Mouse (Mus musculus): ENCODE results near the gene Ddx49.

DNA sequence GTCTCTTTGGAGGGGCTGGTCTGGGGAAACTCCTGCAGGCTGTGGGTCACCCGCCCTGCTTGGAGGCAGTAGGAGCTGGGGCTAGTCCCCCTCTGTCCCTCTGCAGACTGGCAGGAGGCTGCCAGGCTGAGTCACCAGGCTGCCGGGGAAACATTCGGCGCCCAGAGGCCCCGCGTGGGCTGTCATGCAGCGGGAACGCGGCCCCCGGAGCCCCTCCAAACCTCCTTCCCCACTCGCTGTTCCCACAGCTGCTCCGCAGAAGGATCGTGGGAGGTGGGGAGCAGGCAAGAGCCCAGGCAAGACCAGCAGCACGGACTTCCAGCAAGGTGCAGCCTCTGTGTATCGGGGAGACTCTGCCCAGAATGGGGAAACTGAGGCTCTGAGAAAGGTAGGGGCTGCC, 24.1 kb downstream of the Ddx49 start:
- TF ChIP-seq POLR2A (IDR thresholded peaks at IDR 0.05; ENCODE audit: low read depth, low read length) (no peak), CTCF (IDR thresholded peaks at IDR 0.05; ENCODE audit: extremely low read depth, insufficient read length, insufficient replicate concordance, low read depth, low read length) (no peak)
